Mouse (Mus musculus): ENCODE results near the gene Hmx1.

Hmx1 gene

GRCm38 (mm10) chr5:35398310-35398910, 9.5 kb downstream of the Hmx1 start:
- no peak for DNase-seq

GRCm38 (mm10) chr5:35399061-35399460, 10.2 kb downstream of the Hmx1 start:
- DNase-seq: no peak

GRCm38 (mm10) chr5:35399704-35400320, 10.9 kb downstream of the Hmx1 start:
- no peak for DNase-seq

- no peak for DNase-seq
Observed at GRCm38 (mm10) chr5:35401240-35401639, 12.3 kb downstream of the Hmx1 start.

- DNase-seq: no peak
Observed at GRCm38 (mm10) chr5:35407411-35407930, 18.6 kb downstream of the Hmx1 start.

GRCm38 (mm10) chr5:35411028-35411427, 22.1 kb downstream of the Hmx1 start:
- no peak for DNase-seq

- DNase-seq: no peak
Observed at GRCm38 (mm10) chr5:35412833-35413232, 23.9 kb downstream of the Hmx1 start.

- no peak for DNase-seq
Observed at GRCm38 (mm10) chr5:35417707-35418106, 28.8 kb downstream of the Hmx1 start.

- DNase-seq: no peak
Observed at GRCm38 (mm10) chr5:35421622-35422021, 32.7 kb downstream of the Hmx1 start.

- no peak for DNase-seq
Observed at GRCm38 (mm10) chr5:35425218-35425617, 36.3 kb downstream of the Hmx1 start.

GRCm38 (mm10) chr5:35427901-35428300, 39.0 kb downstream of the Hmx1 start:
- DNase-seq: no peak

GRCm38 (mm10) chr5:35428421-35428820, 39.5 kb downstream of the Hmx1 start:
- DNase-seq: no peak

- no peak for DNase-seq
Observed at GRCm38 (mm10) chr5:35432098-35432497, 43.2 kb downstream of the Hmx1 start.

- DNase-seq: no peak
Observed at GRCm38 (mm10) chr5:35434038-35434437, 45.1 kb downstream of the Hmx1 start.

GRCm38 (mm10) chr5:35434703-35435102, 45.8 kb downstream of the Hmx1 start:
- no peak for DNase-seq

- no peak for DNase-seq
Observed at GRCm38 (mm10) chr5:35438805-35439204, 49.9 kb downstream of the Hmx1 start.

- no peak for DNase-seq
Observed at GRCm38 (mm10) chr5:35440459-35440858, 51.6 kb downstream of the Hmx1 start.

GRCm38 (mm10) chr5:35441411-35441810, 52.5 kb downstream of the Hmx1 start:
- DNase-seq: no peak

- DNase-seq: no peak
Observed at GRCm38 (mm10) chr5:35444731-35445130, 55.8 kb downstream of the Hmx1 start.

- DNase-seq: no peak
Observed at GRCm38 (mm10) chr5:35447656-35448443, 58.9 kb downstream of the Hmx1 start.
